Mouse (Mus musculus): ENCODE data around the gene Abcc4.

- TF ChIP-seq CTCF (conservative IDR thresholded peaks at IDR 0.05; ENCODE audit: low read length) (no peak), POU5F1 (IDR thresholded peaks at IDR 0.05; ENCODE audit: borderline replicate concordance, low read length) (no peak), NANOG (IDR thresholded peaks at IDR 0.05; ENCODE audit: borderline replicate concordance, low read length) (no peak)
Observed at GRCm38 (mm10) chr14:118688643-118689042, 17.4 kb downstream of the Abcc4 start.

All from E14TG2a.4 (cell line).